Mouse (Mus musculus) effector memory CD4-positive, alpha-beta T cell, adult 7 months (primary cell): Measurements from ENCODE around the gene Ltb4r2. TPM values are rescaled to one million over a fixed set of nuclear protein-coding genes. Genes with fewer than 3 reads are reported as not detected.

Source experiments
- polyA plus RNA-seq: library from polyadenylated mRNA; unstranded; fragments of 100-300 nt; shearing (Covaris generic); gene quantifications from one replicate; pipeline ENCODE4 v1.2.1, GENCODE M21; 2017

The Ltb4r2 gene
- polyA plus RNA-seq, result 0.21 TPM

GRCm38 (mm10) chr14:55761163-55761562 is at the start of gene Ltb4r2:
Gene Ltb4r2 (plus strand): TSS chr14:55761428.

GRCm38 (mm10) chr14:55713729-55714122 is 47.5 kb upstream of the Ltb4r2 start, which contains the start of gene Tgm1:
Gene Tgm1 (minus strand): TSS chr14:55713926.

GRCm38 (mm10) chr14:55721700-55722437 is 39.4 kb upstream of the Ltb4r2 start, which contains the start of gene Rabggta:
Gene Rabggta (minus strand): TSS chr14:55722263.

GRCm38 (mm10) chr14:55745180-55745860 is 15.9 kb upstream of the Ltb4r2 start, which contains the start of the genes Dhrs1 and Nop9:
Gene Dhrs1 (minus strand): TSS chr14:55745690.
Gene Nop9 (plus strand): TSS chr14:55745693.

GRCm38 (mm10) chr14:55758363-55758784 is 2.9 kb upstream of the Ltb4r2 start, which contains the start of gene Cideb:
Gene Cideb (minus strand): TSS chr14:55758458.

GRCm38 (mm10) chr14:55765696-55766095 is 4.5 kb downstream of the Ltb4r2 start, which contains the start of gene Ltb4r1:
Gene Ltb4r1 (plus strand): TSS chr14:55765962.

GRCm38 (mm10) chr14:55783958-55784235 is 22.7 kb downstream of the Ltb4r2 start, which contains the start of gene Adcy4:
Gene Adcy4 (minus strand): TSS chr14:55784095.

GRCm38 (mm10) chr14:55788256-55789050 is 27.2 kb downstream of the Ltb4r2 start, which contains the start of gene Ripk3:
Gene Ripk3 (minus strand): TSS chr14:55788865.

Other genes starting within 250 kb of the Ltb4r2 start
- 0.23 TPM for gene Nrl, start 236.4 kb upstream of the Ltb4r2 start, polyA plus RNA-seq
- 7.2 TPM for gene Pck2, start 221.2 kb upstream of the Ltb4r2 start, polyA plus RNA-seq
- gene Dcaf11, start 201.4 kb upstream of the Ltb4r2 start, polyA plus RNA-seq, result 110 TPM
- gene A730061H03Rik, start 201.0 kb upstream of the Ltb4r2 start, polyA plus RNA-seq, result 4.5 TPM
- gene Fitm1, start 185.8 kb upstream of the Ltb4r2 start, polyA plus RNA-seq, result not detected
- gene Psme1, start 183.3 kb upstream of the Ltb4r2 start, polyA plus RNA-seq, result 748 TPM
- gene Emc9, start 176.1 kb upstream of the Ltb4r2 start, polyA plus RNA-seq, result 15.3 TPM
- 573 TPM for gene Psme2, start 170.3 kb upstream of the Ltb4r2 start, polyA plus RNA-seq
- 49.5 TPM for gene Rnf31, start 169.7 kb upstream of the Ltb4r2 start, polyA plus RNA-seq
- 49.4 TPM for gene Irf9, start 157.9 kb upstream of the Ltb4r2 start, polyA plus RNA-seq
- gene Rec8, start 143.4 kb upstream of the Ltb4r2 start, polyA plus RNA-seq, result 0.50 TPM
- gene Ipo4, start 125.5 kb upstream of the Ltb4r2 start, polyA plus RNA-seq, result 49.8 TPM
- 2.1 TPM for gene Gm49378, start 123.5 kb upstream of the Ltb4r2 start, polyA plus RNA-seq
- gene Tm9sf1, start 117.6 kb upstream of the Ltb4r2 start, polyA plus RNA-seq, result 74.7 TPM
- 0.51 TPM for gene Tssk4, start 111.2 kb upstream of the Ltb4r2 start, polyA plus RNA-seq
- gene Mdp1, start 100.9 kb upstream of the Ltb4r2 start, polyA plus RNA-seq, result 44.7 TPM
- 33.1 TPM for gene Gmpr2, start 89.5 kb upstream of the Ltb4r2 start, polyA plus RNA-seq
- 239 TPM for gene Nedd8, start 89.3 kb upstream of the Ltb4r2 start, polyA plus RNA-seq
- 189 TPM for gene Tinf2, start 79.6 kb upstream of the Ltb4r2 start, polyA plus RNA-seq
- gene Tgm1, start 47.5 kb upstream of the Ltb4r2 start, polyA plus RNA-seq, result not detected
- 85.5 TPM for gene Rabggta, start 39.2 kb upstream of the Ltb4r2 start, polyA plus RNA-seq
- 23.0 TPM for gene Dhrs1, start 15.7 kb upstream of the Ltb4r2 start, polyA plus RNA-seq
- 49.5 TPM for gene Nop9, start 15.7 kb upstream of the Ltb4r2 start, polyA plus RNA-seq
- not detected for gene Cideb, start 3.0 kb upstream of the Ltb4r2 start, polyA plus RNA-seq
- gene Ltb4r1, start 4.5 kb downstream of the Ltb4r2 start, polyA plus RNA-seq, result not detected
- gene Adcy4, start 22.7 kb downstream of the Ltb4r2 start, polyA plus RNA-seq, result not detected
- 74.2 TPM for gene Ripk3, start 27.4 kb downstream of the Ltb4r2 start, polyA plus RNA-seq
- gene Nfatc4, start 61.7 kb downstream of the Ltb4r2 start, polyA plus RNA-seq, result 0.37 TPM
- 0.21 TPM for gene Nynrin, start 92.6 kb downstream of the Ltb4r2 start, polyA plus RNA-seq
- gene Cbln3, start 123.0 kb downstream of the Ltb4r2 start, polyA plus RNA-seq, result 0.18 TPM
- 104 TPM for gene Khnyn, start 123.5 kb downstream of the Ltb4r2 start, polyA plus RNA-seq
- gene Sdr39u1, start 138.9 kb downstream of the Ltb4r2 start, polyA plus RNA-seq, result 35.6 TPM
- not detected for gene Cma1, start 183.2 kb downstream of the Ltb4r2 start, polyA plus RNA-seq
- not detected for gene Cma2, start 189.6 kb downstream of the Ltb4r2 start, polyA plus RNA-seq